Mouse (Mus musculus) ES-Bruce4 (cell line): ENCODE measurements around the gene St6galnac3.

Source experiments
- CTCF ChIP-seq: IDR thresholded peaks from one replicate; pipeline ENCODE4 v1.8.1; 2011; ENCODE audit warnings: low read depth, low read length
- EP300 ChIP-seq: IDR thresholded peaks from 2 replicates; pipeline ENCODE4 v1.6.1; 2011; ENCODE audit warnings: low read depth, low read length; ENCODE audit not compliant: insufficient read depth
- POLR2A ChIP-seq: IDR thresholded peaks from one replicate; pipeline ENCODE4 v1.8.1; 2011; ENCODE audit warnings: low read length; ENCODE audit not compliant: insufficient read depth

DNA sequence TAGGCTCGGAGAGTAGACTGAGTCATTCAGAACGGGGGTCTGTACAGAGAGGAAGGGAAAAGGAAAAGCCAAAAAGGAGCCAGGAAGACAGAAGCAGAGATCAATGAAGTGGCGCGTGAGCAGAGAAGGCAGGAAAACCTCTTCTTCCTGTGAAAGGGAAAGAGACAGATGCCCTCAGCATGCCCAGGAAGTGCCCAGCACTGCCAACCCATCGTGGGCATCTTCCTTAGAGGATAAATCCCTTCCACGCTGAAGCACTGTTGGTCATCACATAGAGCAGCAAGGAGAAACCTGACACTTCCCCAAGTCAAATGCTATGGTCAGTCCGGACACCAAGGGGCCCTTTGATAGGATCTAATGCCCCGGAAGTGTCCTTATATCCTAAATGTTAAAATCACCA is 401.5 kb downstream of the St6galnac3 start:
- TF ChIP-seq CTCF (no peak), EP300 (no peak), POLR2A (no peak)
